9 mouse cellular contexts compared by ENCODE assay signal in the genomic region with DNA sequence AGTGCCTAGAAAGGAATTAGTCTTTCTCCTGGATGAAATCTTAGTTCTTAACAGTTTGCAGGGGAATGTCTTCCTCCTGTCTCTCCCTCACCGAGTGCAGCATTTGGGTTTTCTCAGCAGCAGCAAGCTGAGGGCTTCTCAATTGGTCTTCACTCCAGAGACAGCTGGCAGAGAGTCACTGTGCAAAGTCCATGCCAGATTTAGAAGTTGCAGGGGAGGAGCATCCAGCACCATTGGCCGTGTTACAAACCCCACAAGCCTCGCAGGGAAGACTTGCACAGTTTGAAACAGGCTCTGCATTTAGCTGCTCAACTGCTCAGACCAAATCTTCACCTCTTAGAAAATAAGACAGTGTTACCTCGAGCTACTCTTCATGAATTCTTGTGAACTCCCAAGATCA.
DNase-seq lines count a peak whose midpoint lies in the region; ATAC-seq and TF ChIP-seq lines count a peak whose summit lies in the region.
"Had no signal": no experiment of that assay in that cellular context is flagged by ENCODE, and none has a peak within 500 bp of the region (broad histone marks: within the 10 kb centered on the region; RNA-seq: fewer than 3 reads in every experiment).

No protein-coding gene starts in this region.

- no peak overlapping the region for H3K9ac ChIP-seq in heart, embryonic 12.5 days
- H3K9ac ChIP-seq in lung, embryonic 14.5 days, result no peak overlapping the region
- H3K9ac ChIP-seq: liver, embryonic 15.5 days had no signal

- no peak overlapping the region for H3K27ac ChIP-seq in heart, embryonic 12.5 days (ENCODE audit: poor library complexity, severe bottlenecking)
- H3K27ac ChIP-seq in lung, embryonic 14.5 days (ENCODE audit: low read depth), result peak overlapping the region; percentile 30; the same call in 1 of the 2 replicates
- H3K27ac ChIP-seq: liver, embryonic 15.5 days had no signal

- H3K36me3 ChIP-seq in heart, embryonic 12.5 days, result no peaks in the 10 kb centered on the region
- no peaks in the 10 kb centered on the region for H3K36me3 ChIP-seq in lung, embryonic 14.5 days (ENCODE audit: insufficient read depth)
- H3K36me3 ChIP-seq: liver, embryonic 15.5 days had no signal

- H3K4me3 ChIP-seq in heart, embryonic 12.5 days, result no peak overlapping the region
- no peak overlapping the region for H3K4me3 ChIP-seq in lung, embryonic 14.5 days (ENCODE audit: low read depth, low read length)
- H3K4me3 ChIP-seq: liver, embryonic 15.5 days had no signal

- no peaks in the 10 kb centered on the region; the same call in 1 of the 2 replicates for H3K4me1 ChIP-seq in heart, embryonic 12.5 days (replicated peaks)
- peaks cover 7% of the 10 kb centered on the region for H3K4me1 ChIP-seq in lung, embryonic 14.5 days (ENCODE audit: insufficient read depth)
- H3K4me1 ChIP-seq: liver, embryonic 15.5 days had no signal

- no peak for TF ChIP-seq CTCF in lung, embryonic 14.5 days (IDR thresholded peaks at IDR 0.05; ENCODE audit: low read depth)

- DNase-seq in heart, adult 18-20 months, result peak; percentile 64 to 70
- peak; percentile 79 for DNase-seq in cerebellum, adult 11-12 months
- peak; percentile 47 for DNase-seq in gastrocnemius, postnatal 14 days
- peak; percentile 84 for DNase-seq in layer of hippocampus, adult 11-12 months (ENCODE audit: low spot score)
- DNase-seq in lung, embryonic 14.5 days, result peak; percentile 96
- DNase-seq in testis, postnatal 14 days (ENCODE audit: low spot score), result peak; percentile 16
- DNase-seq in thymus, postnatal 36 days, result no peak

- no peaks in the 10 kb centered on the region for H3K9me3 ChIP-seq in heart, embryonic 12.5 days (replicated peaks)
- H3K9me3 ChIP-seq in lung, embryonic 14.5 days (ENCODE audit: low read depth, low read length), result no peaks in the 10 kb centered on the region
- H3K9me3 ChIP-seq: liver, embryonic 15.5 days had no signal

- WGBS in heart, embryonic 12.5 days, result 41% methylated on average over 4 of the region's 4 CpGs
- WGBS in lung, embryonic 14.5 days, result 24% methylated on average over 4 of the region's 4 CpGs

- no peak overlapping the region for H3K4me2 ChIP-seq in heart, embryonic 12.5 days
- H3K4me2 ChIP-seq in lung, embryonic 14.5 days, result no peak overlapping the region
- H3K4me2 ChIP-seq: liver, embryonic 15.5 days had no signal

- no peaks in the 10 kb centered on the region for H3K27me3 ChIP-seq in heart, embryonic 12.5 days (replicated peaks)
- H3K27me3 ChIP-seq in lung, embryonic 14.5 days (ENCODE audit: insufficient read depth, low read length), result no peaks in the 10 kb centered on the region
- H3K27me3 ChIP-seq: liver, embryonic 15.5 days had no signal

- intact Hi-C loops in gastrocnemius, postnatal 14 days (cut with DNase I; ENCODE audit: low total_unique reads), result no loop called here

- ATAC-seq in heart, embryonic 12.5 days (ENCODE audit: insufficient number of reproducible peaks, low FRiP score), result no peak
- peak; percentile 96 for ATAC-seq in lung, embryonic 14.5 days (ENCODE audit: insufficient read depth)

Comparison
In these comparisons a context has a peak if more than half of its experiments do, and no peak if none do; other contexts are left out.
1. DNase-seq: peak in heart, adult 18-20 months (2 of 2), cerebellum, adult 11-12 months (single experiment), gastrocnemius, postnatal 14 days (single experiment), layer of hippocampus, adult 11-12 months (single experiment), lung, embryonic 14.5 days (single experiment) and testis, postnatal 14 days (single experiment); none in thymus, postnatal 36 days (0 of 2).